Mouse (Mus musculus) kidney, postnatal 14 days (tissue): ENCODE data around the gene Hoxc4.

Experiments used
- DNase-seq: peaks from one replicate; pipeline ENCODE4 v3.0.0; 2022; ENCODE audit warnings: mixed read lengths

The Hoxc4 gene

DNA sequence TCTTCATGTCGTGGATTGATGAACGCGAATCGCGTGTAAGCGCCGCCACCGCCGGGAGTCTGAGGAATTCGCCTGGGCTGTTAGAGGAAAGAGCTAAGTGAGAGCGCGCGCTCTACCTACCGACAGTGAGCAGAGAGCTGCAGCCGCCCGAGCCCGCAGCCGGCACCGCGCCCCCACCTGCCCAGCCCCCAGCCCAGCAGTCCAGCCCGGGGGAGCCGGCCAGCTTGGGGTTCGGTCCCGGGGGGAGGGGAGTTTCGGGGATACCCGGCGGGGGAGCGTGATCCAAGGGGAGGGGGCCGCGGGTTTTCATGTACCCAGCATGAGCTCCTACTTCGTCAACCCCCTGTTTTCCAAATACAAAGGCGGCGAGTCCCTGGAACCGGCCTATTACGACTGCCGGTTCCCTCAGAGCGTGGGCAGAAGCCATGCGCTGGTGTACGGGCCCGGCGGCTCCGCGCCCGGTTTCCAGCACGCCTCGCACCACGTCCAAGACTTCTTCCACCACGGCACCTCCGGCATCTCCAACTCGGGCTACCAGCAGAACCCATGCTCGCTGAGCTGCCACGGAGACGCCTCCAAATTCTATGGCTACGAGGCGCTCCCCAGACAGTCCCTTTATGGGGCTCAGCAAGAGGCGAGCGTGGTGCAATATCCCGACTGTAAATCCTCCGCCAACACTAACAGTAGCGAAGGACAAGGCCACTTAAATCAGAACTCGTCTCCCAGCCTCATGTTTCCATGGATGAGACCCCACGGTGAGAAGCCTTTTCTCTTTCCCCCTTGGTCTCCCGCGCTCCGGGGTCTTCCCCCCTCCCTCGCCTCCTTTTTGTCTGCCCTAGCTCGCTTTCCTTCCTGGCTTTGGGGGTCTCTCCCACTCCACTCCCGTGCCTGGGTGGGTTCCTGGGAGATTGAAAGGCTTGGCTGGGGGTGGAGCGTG lies 28.0 kb upstream of the Hoxc4 start, which contains the start of gene Hoxc8:
Gene Hoxc8, plus strand, starts transcription at position 147 of the 937 bp plus-strand sequence.
- DNase-seq = peak; percentile 65

GRCm38 (mm10) chr15:102991782-102992181 lies 27.0 kb upstream of the Hoxc4 start:
- no peak for DNase-seq

GRCm38 (mm10) chr15:102992206-102992605 lies 26.5 kb upstream of the Hoxc4 start:
- DNase-seq = no peak

- no peak for DNase-seq
Observed at GRCm38 (mm10) chr15:102992863-102993262, 25.9 kb upstream of the Hoxc4 start.

DNA sequence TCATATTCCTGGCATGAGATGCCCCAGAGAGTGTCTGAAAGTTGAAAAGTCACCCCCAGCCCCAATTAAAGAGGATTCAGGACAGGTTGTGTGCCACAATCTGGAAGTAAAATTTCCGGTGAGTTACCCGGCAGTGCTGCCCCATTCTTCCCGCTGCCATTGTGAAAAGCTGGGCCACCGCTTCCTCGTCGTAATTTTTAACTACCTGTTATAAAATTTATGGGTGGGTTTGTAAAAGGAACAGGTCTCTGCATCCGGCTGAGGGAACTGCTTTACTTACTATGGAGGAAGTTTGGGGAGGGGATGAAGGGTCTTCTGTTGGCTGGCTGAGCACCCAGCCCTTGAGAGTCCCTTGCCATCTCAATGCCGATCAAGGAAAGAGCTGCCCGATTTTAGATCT lies 22.2 kb upstream of the Hoxc4 start:
- DNase-seq = no peak

GRCm38 (mm10) chr15:102997431-102997830 lies 21.3 kb upstream of the Hoxc4 start:
- DNase-seq = no peak

GRCm38 (mm10) chr15:102997939-102998355 lies 20.8 kb upstream of the Hoxc4 start, which contains the start of gene Hoxc6:
Gene Hoxc6 (plus strand): TSS chr15:102998257.
- DNase-seq = peak; percentile 79

- no peak for DNase-seq
Observed at GRCm38 (mm10) chr15:102998608-102999182, 20.0 kb upstream of the Hoxc4 start.

DNA sequence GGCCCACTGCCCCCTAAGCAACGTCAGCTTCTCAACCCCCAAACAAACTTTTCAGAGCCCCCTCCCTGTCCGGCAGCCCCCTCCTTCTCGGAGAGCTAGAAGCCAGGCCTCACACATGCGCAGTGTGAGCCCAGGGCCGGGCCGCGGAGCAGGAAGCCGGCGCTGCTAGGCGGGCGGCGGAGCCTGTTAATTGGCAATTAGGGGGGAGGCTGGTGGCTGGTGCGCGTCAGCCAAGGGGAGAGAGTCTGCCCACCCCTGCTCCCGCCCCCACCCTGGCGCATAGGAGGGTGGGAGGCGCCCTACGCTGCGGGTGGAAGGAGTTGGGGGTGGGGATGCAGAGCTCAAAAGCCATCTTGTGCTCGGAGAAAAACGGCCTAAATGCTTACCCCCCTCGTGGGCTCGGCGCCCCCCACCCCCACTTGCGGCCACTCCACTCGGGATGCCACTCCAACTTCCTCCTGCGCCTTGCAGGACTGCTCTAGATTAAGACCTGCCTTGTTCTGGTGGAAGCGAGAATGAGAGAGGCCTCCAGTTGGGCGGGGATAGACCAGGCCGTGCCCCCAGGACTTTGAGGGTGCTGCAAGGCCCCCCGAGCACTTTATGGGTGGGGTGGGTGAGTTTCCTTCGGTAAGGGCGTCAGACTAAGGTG lies 19.4 kb upstream of the Hoxc4 start:
- DNase-seq = peak; percentile 94

DNA sequence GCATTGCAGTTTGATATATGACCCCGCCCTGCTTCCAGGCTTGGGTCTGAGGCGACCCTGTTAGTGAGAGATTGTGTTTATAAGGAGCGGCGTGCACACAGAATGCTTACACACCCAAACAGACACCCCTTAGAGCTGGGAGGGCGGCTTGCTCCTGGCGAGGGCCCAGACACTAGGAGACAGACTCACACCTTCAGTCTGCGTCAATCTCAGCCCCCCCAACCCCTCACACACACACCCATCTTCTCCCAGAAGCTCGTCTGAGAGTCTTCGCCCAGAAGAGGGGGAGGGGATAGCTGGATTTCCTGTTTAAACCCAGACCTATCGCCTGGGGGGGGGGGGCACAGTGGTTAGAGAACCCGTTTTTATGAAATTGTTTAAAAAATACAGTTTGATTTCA lies 18.8 kb upstream of the Hoxc4 start:
- DNase-seq = no peak

DNA sequence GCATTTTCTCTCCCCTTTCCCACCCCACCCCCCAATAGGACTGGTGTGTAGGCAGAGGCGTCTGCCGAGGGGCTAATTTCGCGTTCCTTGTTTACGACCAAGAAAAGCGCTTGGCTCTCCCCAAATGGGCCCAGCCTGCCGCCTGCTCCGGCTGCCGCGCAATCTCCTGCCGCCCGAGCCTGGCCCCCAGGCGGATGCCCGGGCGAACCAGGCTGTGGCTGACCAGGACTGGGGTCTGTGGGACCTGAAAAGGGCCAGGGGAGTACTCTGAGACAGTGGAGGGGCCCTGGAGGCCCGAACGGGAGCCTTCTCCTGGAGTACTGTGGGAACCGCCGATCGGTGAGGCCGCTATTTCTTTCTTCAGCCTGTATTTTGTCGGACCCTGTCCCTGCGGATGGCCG lies 18.2 kb upstream of the Hoxc4 start:
- DNase-seq = no peak

- no peak for DNase-seq
Observed at GRCm38 (mm10) chr15:103001370-103001769, 17.4 kb upstream of the Hoxc4 start.

GRCm38 (mm10) chr15:103002156-103002555 lies 16.6 kb upstream of the Hoxc4 start:
- DNase-seq = no peak

GRCm38 (mm10) chr15:103002821-103003448 lies 15.8 kb upstream of the Hoxc4 start:
- no peak for DNase-seq

DNA sequence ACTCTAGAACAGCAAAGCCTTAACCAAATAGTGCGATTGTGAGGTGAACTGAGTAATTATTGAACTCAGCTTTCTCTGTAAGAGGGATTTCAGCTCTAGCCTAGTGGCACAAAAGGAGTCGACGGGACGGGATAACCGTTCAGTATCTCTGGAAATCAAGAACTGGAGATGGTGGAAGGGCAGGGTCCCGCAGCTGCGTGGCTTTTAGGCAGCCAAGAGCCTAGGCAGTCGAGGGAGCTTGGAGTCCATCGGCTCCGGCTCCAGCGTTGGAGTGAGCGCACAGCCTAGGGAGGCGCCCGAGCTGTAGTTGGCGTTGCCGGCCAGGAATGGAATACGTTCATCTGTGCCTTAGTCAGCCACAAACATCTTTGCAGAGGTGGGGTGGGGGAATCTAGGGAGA lies 13.4 kb upstream of the Hoxc4 start:
- no peak for DNase-seq

DNA sequence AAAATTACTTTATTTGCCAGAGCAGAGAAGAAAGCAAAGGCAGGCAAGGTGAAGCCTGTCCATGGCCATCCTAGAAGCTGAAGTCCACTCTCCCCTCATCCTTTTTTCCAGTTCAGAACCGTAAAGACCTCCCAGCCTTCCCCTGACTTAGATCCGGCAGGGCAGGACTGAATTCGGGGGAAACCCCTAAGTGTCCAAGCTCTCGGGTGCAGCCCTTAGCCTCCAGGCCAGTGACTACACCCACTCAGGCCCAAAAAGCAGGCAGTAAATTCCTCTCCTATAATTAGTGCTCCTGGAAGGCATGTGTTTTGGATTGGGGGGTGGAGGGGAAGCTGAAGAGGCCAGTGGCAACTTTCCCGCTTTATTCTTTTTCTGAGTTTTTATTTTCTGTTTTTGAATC lies 12.9 kb upstream of the Hoxc4 start:
- no peak for DNase-seq

DNA sequence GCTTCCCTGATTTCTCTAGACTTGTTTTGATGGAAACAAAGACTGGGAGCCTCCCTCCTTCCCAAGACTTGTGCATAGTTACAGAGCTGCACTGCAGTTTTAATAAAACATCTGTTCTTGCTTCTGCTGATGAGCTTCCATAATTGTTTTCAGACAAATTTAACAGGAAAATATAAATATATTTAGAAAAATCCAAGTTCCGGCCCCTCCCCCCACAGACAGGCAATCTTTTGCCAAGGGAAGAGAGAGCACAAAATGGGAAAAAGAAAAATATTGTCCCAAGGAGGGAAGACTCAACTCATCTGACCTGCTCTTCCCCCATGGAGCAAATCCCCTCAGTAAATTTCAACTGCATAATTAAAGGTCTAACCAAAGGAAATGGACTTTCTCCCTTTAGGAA lies 12.4 kb upstream of the Hoxc4 start:
- no peak for DNase-seq

DNA sequence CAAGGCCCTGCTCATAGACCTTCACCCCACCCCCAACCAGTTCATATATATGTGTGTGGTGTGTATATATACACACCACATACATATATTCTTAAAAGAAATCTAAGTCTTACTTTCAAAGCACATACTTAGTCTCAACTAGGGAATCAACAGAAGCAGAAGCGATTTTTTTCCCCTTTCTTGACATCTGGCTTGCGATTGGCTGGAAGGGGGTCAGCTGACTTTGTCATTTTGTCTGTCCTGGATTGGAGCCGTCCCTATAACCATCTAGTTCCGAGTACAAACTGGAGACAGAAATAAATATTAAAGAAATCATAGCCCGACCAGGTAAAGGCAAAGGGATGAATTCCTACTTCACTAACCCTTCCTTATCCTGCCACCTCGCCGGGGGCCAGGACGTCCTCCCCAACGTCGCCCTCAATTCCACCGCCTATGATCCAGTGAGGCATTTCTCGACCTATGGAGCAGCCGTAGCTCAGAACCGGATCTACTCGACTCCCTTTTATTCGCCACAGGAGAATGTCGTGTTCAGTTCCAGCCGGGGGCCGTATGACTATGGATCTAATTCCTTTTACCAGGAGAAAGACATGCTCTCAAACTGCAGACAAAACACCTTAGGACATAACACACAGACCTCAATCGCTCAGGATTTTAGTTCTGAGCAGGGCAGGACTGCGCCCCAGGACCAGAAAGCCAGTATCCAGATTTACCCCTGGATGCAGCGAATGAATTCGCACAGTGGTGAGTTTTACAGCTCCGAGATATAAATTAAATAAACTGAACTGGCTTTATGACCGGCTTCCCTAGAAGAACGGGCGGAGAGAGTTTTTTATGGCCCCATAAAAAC lies 9.2 kb upstream of the Hoxc4 start:
- no peak for DNase-seq

DNA sequence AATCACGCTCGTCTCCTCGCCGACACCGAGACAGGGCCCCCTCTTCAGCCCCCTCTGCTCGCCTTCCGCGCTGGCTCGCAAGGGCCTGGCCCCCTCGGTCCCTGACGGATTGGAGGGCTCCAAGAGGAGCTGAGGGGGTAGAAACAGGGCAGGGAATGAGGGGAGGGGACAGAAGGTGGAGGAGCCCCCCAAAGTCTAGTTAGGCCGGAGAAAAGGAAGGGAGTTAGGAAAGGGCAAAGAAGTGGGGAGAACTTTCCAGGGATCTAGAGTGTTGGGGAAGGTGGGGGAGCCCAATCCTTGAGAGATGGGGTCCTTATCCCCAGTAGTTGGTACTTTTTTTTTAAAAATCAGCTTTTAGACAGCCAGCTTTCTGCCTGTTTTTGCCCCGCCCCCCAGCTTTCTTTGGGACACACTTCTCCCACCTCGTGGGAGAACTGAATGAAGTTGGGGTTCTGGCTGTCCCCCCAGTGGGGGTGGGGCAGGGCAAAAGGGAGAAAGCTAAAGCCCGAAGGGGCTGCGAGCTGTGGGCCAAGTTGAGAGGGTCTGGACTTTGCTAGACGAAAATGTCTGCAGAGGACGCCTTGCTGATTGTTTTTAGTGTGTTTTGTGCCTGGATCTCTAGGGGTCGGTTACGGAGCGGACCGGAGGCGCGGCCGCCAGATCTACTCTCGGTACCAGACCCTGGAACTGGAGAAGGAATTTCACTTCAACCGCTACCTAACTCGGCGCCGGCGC lies 8.5 kb upstream of the Hoxc4 start:
- DNase-seq = no peak

GRCm38 (mm10) chr15:103010847-103011555 lies 7.7 kb upstream of the Hoxc4 start:
- no peak for DNase-seq
